Mouse (Mus musculus) CH12.LX (cell line): ENCODE measurements around the gene Safb2.

ENCODE experiments used
- CHD2 ChIP-seq: IDR thresholded peaks from 2 replicates; pipeline ENCODE4 v1.6.1; 2011; ENCODE audit warnings: low read length, improper control_type of control experiment
- CTCF ChIP-seq, 2 experiments: IDR thresholded peaks in 1 of 2; conservative IDR thresholded peaks in 1 of 2; 2 replicates each; pipeline ENCODE4 v1.5.1; 2011 to 2012; ENCODE audit warnings: low read depth in 2 of 2, low read length in 2 of 2, improper control_type of control experiment in 1 of 2, inconsistent platforms in 1 of 2, mild to moderate bottlenecking in 1 of 2, moderate library complexity in 1 of 2
- E2F4 ChIP-seq: IDR thresholded peaks from 2 replicates; pipeline ENCODE4 v1.6.1; 2011; ENCODE audit warnings: low read depth, low read length, improper control_type of control experiment; ENCODE audit not compliant: insufficient replicate concordance
- KAT2A ChIP-seq: IDR thresholded peaks from 2 replicates; pipeline ENCODE4 v1.6.1; 2012; ENCODE audit warnings: low read length, improper control_type of control experiment, inconsistent platforms; ENCODE audit not compliant: insufficient replicate concordance
- MAX ChIP-seq: IDR thresholded peaks from 2 replicates; pipeline ENCODE4 v1.6.1; 2011; ENCODE audit warnings: low read length, improper control_type of control experiment
- POLR2A ChIP-seq: IDR thresholded peaks from 2 replicates; pipeline ENCODE4 v1.6.1; 2011; ENCODE audit warnings: low read depth, mild to moderate bottlenecking, improper control_type of control experiment, low read length
- POLR2AphosphoS2 ChIP-seq: IDR thresholded peaks from 2 replicates; pipeline ENCODE4 v1.6.1; 2011; ENCODE audit warnings: low read depth, low read length, improper control_type of control experiment
- TCF12 ChIP-seq: IDR thresholded peaks from 2 replicates; pipeline ENCODE4 v1.6.1; 2014; ENCODE audit warnings: low read depth, mild to moderate bottlenecking, inconsistent platforms, low read length, improper control_type of control experiment
- ZMIZ1 ChIP-seq: IDR thresholded peaks from 2 replicates; pipeline ENCODE4 v1.6.1; 2012; ENCODE audit warnings: low read depth, mild to moderate bottlenecking, inconsistent platforms, low read length, improper control_type of control experiment

GRCm38 (mm10) chr17:56604070-56604380, 19.6 kb upstream of the Safb2 start:
- TF ChIP-seq MAX (no peak), CTCF (conservative IDR thresholded peaks at IDR 0.05 in 1 of 2, IDR thresholded peaks at IDR 0.05 in 1 of 2; ENCODE audit: low read depth in 2 of 2, low read length in 2 of 2) (no peak), KAT2A (no peak), POLR2AphosphoS2 (no peak; the same call in 1 of the 2 replicates), POLR2A (0 out of 2 replicates have a peak, but pooled peaks have one; percentile 5), TCF12 (no peak), ZMIZ1 (no peak), CHD2 (no peak), E2F4 (no peak)
